Mouse (Mus musculus): ENCODE measurements at regions not wholly inside any gene's neighbourhood (a gene's known extent, or its start where the extent isn't known, plus 50 kb on each side); places are given as distances from the start of the nearest gene placed in this dataset.

DNA sequence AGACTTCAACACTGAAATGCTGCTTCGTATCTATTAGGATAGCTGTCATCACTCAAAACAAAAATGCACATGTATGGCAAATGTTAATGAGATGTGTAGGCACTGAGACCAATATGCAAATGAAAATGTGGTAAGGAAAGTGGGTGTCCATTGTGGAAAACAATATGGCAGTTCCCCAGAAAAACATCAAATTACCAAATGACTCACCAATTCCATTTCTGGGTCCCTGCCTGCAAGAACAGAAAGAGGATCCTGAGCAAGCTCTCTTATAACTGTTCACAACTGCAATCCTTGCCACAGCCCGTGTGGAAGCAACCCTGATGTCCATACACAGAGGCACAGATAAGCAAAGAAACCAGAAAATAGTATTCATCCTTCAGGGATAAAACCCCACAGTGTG is 442.0 kb downstream of the Defb40 start:
- no peak for DNase-seq

DNA sequence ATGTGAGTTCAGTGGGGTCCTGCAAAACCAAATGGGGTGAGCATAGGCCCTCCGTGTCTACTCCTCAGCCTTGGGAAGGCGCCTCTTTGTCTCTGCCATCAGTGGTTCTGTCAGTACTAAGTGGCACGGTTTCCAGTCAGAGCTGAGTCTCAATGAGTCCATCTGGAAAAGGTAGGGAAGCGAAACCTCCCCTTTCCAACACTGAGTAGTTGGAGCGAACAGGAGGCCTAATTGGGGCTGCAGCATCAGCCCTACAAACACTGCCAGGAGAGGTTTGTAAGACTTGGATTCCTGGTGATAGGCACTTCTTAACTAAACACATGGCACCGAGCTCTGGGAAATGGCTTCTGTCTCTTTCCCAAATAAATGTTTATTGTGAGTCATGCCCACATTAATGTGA is 449.9 kb downstream of the Defb40 start:
- DNase-seq = no peak

DNA sequence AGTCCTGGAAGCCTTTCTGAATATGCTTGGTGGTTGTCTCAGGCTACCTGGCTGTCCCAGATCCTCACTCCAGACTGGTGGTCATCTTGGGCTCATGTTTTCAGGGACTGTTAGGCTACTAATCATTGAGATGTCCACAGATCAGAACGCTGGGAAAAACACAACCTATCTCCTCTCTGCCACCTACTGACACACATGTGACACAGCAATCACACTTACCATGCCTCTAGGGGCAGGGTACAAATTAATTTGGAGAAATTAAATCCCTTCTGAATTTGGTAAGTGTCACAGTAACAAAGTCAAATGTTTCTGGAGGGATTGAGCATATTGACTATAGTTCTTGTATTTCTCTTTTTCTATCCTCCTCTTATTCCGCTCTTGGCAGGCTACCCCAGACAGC is 465.6 kb downstream of the Defb40 start:
- no peak for DNase-seq

DNA sequence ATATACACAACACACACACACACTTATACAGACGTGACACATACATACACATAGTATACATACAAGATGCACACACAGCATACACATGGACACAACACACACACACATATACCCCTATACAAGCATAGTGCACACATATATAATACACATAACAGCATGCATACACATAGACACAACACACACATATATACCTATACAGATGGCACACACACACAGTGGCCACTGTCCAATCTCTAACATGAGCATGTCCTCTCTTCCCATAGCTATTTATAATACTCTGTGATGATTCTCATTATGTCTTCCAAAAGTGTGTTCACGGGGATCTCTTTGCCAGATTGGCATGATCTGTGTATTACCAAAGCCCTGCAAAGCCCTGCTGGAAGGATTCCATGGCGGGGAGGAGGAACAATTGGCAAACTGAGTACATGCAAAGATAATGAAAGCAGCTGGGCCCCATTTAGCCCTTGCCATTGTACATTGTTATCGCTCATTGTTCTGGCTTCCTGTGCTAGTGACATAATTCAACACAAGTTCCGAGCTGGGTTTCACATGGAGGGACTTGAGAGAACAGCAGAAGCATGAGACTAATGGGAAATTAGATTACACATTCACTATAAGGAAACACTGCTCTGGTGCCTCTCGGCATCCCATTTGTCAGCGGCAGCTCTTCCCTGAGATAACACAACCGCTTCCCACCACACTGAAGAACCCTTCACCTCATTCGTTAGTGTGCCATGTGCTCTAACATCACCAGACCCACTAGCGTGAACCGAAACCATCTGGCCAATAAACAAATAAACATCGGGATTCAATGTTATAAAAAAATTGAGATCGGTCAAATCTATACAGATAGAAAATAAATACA is 471.7 kb downstream of the Defb40 start:
- no peak for DNase-seq

DNA sequence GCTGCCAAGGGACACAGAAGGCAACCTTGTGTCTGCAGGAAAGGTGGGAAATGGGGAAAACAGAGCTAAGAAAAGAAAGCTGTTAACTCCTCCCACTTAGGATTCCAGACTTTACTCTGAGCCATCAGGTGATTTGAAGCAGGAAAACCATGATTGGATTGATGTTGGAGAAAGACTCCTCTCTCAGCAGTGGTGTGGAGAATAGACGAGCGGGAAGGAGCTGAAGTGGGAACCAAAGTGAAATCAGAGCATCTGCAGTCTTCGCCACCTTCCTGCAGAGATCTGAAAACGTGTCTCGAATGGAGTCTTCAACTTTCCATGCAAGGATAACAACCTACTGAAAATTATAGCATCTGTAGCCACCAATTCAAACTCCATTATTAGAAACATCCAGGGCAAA is 487.4 kb downstream of the Defb40 start:
- no peak for DNase-seq

DNA sequence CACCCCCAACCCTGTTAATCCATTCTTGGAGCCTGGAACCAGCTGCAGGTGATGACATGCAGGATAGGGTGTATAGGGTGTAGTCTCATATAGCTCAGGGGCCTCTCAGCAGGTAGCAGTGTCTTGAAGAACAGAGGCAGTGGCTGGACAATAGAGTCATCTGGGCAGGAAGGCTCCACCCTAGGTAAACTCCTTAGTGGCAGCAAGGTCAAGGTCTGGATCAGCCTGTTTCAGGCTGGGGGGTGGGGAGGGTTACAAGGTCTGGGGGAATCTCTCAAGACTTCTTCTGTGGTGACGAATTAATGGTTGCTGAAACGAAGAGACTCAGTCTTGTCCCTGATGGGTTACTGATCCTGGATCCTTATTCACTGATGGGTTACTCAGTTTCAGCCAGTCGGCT is 498.0 kb downstream of the Defb40 start:
- DNase-seq = no peak

DNA sequence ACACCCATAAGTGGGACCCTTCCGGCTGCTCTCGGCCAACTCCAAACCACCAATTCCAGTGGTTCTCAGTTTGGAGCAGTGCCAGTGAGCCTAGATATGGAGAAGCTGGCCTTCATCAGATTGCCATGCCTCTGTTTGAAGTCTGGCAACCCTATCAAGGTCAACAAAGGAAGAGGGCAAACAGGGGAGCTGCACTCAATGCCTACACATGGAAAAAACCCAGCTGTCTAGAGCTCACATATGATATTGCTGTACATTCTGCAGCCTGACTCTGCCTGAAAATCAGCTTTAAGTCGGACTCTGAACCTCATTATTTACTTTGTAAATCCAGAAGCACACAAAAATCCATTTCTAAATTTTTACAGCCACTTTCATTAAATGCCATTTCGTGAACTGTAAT is 499.9 kb downstream of the Defb40 start:
- DNase-seq = no peak

DNA sequence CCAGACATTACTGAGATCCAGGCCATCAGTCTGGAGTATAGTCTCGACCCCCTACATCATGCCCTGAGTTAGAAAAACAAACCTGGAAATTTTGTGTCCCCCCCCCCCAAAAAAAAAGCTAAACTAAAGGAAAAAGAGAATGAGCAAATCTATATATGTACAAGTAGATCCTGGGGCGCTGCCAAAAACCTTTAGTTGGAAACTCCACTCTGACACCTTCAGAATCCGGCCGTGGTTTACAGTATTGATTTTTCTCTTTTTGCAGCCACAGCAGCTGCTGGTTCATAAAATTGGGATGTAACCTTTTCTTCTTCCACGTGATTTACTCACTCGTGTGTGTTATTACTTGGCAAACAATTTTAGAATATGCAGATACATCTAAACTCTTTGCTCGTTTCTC is 510.5 kb downstream of the Defb40 start:
- DNase-seq = no peak

DNA sequence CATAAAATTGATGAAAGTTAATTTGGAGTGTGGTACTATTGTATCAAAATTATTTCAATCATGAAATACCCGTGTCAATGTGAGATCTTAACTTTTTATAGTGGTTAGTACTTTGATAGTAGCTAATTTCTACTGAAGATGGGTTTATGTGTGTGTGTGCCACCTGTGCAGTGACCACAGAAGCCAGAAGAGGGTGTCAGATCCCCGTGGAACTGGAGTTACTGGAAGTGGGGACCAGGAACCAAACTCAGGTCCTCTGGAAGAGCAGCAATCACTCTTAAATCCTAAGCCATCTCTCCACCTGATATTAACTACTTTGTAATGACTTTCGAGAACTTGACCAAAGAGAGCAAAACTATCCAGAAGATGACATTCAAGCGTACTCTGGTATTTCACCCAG is 517.4 kb downstream of the Defb40 start:
- no peak for DNase-seq

DNA sequence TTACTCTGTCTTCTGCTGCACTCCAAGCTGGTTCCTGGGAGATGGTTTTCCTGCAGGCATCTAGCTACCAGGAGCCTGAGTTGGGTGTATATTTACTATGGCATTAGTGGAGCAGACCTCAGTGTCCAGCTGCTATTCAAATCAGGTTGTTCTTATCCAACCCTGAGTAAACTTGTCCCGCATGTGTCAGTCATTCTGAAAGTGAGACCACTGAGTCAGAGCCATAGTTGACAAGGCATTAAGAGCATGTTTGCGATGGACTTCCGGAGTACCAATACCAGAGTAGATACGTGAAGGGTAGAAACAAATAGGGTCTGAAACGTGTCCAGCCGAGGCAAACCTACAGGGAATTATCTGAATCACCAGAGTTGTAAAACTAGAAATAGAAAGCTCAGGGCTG is 520.6 kb downstream of the Defb40 start:
- DNase-seq = no peak

DNA sequence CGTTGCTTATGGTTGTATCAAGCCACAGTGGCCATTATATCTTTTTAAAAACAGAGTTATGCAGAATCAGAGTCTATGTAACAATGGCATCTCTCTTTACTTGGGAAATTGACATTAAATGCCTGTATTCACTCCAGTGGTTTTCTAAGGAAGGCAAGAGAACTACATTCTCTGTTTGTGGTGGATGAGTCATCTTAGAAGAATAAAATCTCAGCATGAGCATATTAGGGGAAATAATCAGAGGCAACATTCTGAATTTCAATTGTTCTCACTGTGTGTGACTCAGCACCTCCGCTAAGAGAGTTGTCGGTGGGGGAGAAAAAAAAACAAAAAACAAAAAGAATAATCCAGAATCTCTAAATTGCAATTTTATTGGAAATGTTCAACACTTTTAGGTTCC is 529.0 kb downstream of the Defb40 start:
- no peak for DNase-seq

DNA sequence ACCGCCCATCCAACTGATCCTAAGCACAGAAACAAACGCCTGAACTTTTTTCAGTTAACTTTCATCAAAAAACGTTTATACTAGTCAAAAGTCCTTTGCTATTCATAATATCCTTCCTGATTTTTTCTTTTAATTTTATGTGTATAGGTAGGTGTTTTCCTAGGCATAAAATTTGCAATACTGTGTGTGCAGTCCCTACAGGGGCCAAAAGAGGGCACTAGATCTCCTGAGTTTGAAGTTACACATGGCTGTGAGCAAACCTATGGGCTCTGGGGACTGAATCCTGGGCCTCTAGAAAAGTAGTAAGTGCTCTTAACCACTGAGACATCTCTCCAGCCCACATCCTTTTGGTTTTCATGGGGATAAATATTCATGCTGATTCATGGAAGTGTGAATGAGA is 535.8 kb downstream of the Defb40 start:
- no peak for DNase-seq

DNA sequence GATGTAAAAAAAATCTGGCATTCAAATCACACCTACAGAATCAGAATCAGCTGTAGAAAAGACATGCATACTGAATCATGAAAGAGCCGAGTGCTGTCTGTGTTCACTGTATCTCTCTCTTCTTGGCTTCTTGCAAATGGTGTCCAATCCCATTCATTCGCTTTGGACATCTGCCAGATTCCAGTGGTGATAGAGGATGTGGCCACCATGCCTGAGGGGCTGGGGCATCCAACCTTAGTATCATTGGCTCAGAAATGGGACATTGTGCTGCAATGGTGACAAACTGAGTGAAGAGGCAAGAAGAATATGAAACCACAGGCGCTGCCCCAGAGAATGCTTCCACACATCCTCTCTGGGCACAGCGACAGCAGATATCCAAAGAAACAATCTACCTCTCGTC is 555.2 kb downstream of the Defb40 start:
- DNase-seq = no peak

DNA sequence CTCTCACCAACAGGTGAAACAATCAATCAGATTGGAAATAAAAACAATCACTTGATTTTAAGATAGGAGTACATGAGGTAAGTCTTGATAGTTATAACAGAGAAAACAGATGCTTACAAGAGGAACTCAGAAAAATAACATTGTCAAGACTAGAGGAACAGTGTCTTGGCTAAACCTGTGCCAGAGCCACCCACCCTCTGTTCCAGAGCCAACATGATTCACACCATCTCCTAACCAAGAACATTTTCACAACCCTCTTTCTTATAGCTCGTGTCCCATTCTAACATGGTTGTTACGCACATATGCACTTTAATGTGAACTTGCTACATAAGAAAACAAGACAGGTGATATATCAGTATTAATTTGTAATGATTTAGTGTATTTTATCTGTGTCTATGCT is 565.6 kb downstream of the Defb40 start:
- no peak for DNase-seq

DNA sequence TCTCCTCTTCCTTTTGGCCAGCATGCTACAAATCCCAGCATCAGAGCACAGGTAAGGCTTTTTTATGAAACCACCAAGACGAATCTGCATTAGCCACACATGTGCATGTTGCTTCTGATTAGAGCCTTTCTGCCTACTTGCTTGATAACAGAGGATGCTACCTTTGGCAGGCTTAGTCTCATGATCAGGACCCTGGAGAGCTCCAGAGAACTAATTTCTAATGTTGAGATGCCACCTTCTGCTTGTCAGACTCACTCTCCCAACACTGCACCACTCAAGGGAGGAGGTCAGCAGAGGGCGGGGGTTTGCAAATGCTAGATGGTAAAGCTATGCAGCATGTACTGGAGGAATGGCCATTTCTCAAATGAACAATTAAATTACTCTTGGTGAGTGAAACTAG is 571.6 kb downstream of the Defb40 start:
- no peak for DNase-seq

DNA sequence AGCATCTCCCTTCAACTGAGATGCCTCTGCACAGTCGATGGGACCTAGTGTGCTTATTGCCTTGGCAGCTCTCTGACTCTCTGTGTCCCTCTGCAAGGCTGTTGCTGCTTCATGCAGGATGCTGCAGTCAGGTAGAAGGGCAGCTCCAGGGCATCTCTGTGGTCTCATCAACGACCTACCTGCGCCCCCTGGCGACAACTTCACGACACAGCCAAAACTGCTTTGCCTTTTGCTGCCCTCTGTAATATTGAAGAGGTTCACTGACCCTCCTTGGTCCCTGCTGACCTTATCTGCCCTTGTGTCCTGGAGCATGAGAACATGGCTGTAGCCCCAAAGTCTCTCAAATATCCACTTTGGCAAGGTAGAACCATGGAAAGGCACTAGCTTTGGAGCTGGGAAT is 589.7 kb downstream of the Defb40 start:
- peak; percentile 35 for DNase-seq

DNA sequence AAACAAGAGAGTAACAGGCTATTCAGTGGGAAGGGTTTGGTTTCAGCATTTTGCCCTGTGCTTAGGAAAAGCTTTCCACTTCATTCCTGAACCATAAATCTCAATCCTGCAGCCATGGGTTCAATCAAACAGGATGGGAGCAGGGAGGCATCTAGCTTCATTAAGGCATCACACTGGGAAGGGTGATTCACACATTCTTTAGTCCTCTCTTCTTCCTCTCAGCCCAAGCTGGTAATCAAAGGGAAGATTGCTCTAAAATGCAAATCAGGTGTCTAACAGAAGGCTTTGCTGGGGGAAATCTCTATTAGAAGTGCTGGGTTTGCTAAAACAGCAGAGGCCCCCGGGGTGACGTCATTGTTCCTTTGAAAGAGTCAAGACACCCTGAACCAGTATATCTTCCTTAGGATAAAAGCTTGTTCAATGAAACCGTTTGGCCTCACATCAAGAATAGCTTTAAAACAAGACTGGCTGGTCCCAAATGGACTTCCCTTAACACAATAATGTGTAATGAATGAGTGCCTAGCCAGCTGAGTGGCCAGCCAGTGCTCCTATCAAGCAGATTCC is 596.4 kb downstream of the Defb40 start:
- DNase-seq = no peak

DNA sequence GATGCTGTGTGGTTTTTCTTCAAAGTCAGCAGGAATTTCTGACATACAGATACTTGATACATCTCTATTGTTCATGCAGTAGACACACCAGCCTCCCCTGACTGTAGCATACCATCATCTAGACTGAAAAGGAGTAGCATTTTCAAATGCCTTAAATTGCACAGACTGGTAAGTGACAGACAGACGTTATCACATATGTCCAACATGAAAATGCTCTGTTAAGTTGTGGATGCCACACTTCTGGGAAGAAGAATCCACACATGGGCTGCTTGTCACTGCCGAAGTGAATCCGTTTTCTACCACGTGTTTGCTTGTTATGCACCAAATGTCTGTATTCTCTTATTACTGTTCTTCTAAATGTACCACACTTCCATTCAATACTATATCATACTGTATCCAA is 629.3 kb downstream of the Defb40 start:
- no peak for DNase-seq

DNA sequence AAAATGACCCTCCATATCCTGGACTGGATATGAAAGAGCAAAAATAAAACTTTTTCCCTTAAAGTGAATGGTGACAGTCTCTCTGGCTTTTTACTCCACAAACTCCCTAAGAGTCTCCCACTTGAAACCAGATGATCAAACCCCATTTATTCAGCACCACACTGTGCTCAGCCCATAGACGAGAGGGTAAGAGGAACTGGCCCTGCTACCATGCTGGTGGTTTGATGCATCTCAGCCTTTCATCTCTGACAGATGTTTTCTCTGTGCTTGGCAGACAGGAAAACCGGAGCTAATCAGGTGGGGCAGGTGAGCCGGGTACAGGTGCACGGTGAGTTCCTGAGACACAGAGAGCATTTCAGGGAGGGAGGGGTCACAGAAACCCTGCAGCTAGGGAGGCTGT is 631.8 kb downstream of the Defb40 start:
- no peak for DNase-seq

DNA sequence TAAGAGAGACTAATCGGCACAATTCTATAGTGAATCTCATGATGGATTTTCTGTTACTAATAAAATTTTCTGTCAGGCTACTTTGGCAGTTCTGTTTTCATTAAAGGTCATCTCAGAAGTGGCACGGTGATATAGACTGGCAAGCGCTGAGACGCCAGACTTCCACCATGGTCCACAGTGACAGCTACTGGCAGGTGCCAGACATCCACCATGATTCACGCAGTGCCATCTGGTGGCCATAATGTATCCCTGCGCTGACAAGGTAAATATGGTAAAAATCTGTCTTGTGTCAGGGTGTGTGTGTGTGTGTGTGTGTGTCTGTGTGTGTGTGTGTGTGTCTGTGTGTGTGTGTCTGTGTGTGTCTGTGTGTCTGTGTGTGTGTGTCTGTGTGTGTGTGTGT is 632.7 kb downstream of the Defb40 start:
- DNase-seq = peak; percentile 35

DNA sequence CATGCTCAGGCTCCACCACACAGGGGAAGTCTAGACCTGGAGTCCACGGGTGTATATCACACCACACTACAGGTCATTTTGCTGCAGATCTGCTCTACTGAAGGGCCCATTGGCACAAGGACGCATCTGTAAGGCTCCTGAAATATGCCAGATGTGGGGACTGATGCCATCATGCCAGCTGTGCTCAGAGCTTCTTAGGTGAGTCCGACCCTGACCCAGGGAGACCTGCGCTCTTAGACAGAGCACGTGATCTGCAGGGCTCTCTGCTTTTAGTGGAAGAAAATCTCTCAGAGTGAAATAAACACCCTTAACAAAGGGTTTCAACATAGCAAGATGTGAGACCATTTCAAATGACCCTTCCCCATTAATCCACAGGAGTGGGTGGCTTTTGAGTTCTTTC is 633.2 kb downstream of the Defb40 start:
- no peak for DNase-seq

DNA sequence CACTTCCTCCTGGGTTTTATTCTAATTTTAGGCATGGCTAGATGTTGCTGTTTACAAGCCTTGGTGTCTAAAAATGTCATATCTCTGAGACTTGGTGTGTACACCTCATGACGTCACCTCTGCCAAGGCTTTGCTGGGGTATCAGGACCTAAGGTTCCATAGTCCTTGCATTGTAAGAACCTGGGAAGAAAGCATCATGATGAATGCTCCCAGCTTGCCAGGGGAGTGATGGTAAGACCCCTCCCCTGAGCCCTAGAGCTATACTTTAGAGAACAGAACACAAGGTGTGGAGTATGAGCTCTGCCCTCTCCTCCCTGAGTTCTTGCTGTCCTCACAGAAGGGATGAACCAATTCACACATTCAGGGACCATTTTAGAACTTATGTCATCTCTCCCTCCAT is 642.5 kb downstream of the Defb40 start:
- no peak for DNase-seq

DNA sequence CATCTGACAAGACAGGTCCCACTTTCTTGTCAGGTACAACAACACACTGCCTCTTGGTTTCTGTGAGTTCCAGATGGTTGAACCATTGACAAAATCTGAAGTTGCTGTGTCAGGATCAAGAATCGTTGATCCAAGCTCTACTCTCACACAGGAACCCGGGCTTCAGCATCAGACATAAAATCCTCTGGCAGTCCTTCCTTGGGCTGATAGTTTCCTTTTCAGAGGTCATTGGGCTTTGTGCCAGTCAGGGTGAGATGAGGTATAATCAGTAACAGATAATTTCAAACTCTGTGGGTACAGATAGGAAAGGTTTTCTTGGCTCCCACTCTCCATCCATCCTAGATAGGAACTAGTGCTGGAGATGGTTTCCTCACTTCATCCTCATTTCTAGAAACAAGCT is 649.5 kb downstream of the Defb40 start:
- no peak for DNase-seq

DNA sequence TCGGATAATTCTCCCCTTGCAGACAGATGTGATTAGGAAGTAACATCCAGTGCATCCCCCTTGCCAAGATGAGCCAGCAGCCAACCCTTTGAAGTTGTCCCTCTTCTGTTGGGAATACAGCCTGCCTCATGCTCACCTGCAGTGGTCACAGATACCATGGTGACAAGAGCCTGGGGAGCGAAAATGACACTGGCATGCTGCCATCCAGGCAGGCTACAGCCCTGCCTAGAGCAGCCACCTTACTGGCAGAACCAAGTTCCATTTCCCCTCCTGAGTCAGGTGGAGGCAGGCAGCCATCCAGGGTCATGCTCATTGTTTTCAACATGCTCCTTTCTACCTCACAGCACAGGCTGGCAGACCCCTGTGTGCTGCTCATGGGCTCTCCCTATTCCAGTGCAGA is 661.6 kb downstream of the Defb40 start:
- DNase-seq = no peak

DNA sequence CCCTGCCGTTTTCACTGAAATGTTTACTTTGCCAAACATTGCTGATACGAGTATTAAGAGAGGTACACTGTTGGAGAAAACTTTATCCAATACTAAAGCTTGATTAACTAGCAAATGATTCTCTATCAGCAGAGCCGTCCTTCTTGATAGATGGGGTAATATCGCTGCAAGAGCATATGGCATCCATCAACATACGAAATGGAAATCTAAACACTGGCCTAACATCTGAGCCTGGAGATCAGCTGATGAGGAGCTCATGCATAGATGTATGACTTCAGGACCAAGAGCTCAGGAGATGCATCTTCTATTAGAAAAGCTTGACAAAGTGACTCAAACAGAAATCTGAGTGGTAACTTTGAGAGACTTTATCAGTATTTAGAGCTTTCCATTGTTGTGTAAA is 666.5 kb downstream of the Defb40 start:
- DNase-seq = no peak
